Mouse (Mus musculus) adrenal gland, adult (tissue): ENCODE data around the gene Sema5a.
A peak's percentile ranks its signal among the peaks of the same experiment; 100 is the strongest.
"Not testable (repeated sequence)": the region's sequence is repeated elsewhere in the genome, so short reads cannot be mapped to it uniquely, and the experiment has no call there.

Experiments
- DNase-seq, 2 experiments: peaks; one replicate each; pipeline ENCODE4 v3.0.0; 2022 to 2023; ENCODE audit warnings: low spot score in 1 of 2; ENCODE audit not compliant: inconsistent age in 2 of 2

Gene Sema5a

GRCm38 (mm10) chr15:32244344-32244955, at the start of gene Sema5a:
TSS of gene Sema5a (plus strand) at chr15:32244810.
- DNase-seq, result peak; percentile 82 to 95

DNA sequence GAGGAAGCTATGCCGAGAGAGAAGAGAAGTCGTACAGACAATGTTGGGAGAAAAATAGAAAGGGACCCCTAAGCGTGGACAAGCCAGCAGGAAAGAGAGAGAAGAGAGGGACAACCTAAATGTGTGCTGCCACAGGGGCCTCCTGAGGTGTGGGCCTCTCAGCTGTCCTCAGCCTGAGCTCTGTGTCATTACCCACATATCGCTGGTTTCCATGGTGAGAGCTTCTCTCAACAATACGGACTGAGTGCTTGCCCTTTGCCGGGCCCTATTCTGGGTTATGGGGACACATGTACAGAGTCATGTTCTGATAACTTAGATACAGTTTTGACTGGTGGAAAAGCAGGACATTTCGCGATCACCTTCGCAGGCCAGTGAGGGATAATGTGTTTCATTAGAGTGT, 46.5 kb upstream of the Sema5a start:
- DNase-seq, result no peak

GRCm38 (mm10) chr15:32198561-32198960, 46.0 kb upstream of the Sema5a start:
- DNase-seq, result no peak

GRCm38 (mm10) chr15:32203242-32203641, 41.4 kb upstream of the Sema5a start:
- no peak for DNase-seq

GRCm38 (mm10) chr15:32204908-32205307, 39.7 kb upstream of the Sema5a start:
- no peak for DNase-seq

DNA sequence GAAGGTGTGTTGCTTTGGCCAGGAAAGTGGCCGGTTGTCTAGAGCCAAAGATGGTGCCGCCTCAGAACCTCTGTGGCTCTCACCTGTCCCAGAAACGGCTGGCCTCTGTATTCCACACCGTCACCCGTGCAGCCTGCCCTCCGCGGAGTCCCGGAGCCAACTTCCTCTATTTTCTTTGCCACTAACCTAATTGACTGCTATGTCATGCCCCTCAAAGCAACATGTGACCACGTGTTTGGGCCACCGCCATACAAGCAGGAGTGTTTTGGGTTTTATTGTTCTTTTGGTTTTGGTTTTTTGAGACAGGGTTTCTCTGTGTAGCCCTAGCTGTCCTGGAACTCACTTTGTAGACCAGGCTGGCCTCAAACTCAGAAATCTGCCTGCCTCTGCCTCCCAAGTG, 29.9 kb upstream of the Sema5a start:
- not testable (repeated sequence) for DNase-seq

- no peak for DNase-seq
Measured at GRCm38 (mm10) chr15:32223028-32223427, 21.6 kb upstream of the Sema5a start.

DNA sequence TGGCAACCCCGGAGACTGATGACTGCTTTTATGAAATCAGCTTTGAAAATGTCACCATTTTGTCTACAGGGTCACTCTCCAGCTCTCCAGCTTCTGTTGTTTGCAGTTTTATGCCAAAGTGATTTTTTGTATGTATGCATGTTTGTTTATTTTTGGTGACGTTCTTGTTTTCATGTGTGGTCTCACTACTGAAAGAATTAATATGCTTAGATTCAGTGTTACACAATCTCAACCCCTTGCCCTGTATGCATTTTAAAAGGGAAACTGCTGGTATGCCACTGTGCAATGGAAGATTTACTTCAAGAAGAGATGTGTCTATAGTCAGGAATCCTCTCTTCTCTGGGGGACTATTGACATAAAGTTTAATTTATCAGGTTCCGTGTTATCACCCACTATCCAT, 19.2 kb upstream of the Sema5a start:
- DNase-seq, result no peak

GRCm38 (mm10) chr15:32226381-32226780, 18.2 kb upstream of the Sema5a start:
- DNase-seq, result no peak

DNA sequence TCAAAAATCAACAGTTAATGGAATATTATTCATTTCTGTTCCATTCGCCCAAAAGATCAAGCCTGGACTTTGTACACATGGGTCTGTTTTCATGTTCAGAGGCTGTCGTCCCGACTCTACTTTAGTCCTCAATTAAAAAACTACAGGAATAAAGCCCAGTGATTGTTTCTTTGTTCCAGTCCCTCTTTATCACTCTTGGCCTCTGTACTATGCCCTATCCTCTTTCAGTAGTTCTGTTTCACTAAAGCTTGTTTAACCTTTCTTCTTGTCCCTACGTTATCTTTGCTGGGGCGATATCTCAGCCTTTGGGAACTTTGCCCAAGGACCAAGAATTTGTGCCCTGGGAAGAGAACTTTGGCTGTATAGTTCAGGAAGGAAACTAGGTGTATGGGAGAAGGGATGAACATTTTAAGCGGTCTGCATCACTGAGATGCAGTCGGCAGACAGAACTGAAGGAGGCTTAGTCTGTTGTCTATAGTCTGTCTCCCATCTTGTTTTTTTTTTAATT, 17.7 kb upstream of the Sema5a start:
- peak; percentile 31 to 63 for DNase-seq

GRCm38 (mm10) chr15:32230066-32230465, 14.5 kb upstream of the Sema5a start:
- no peak for DNase-seq

- DNase-seq, result no peak
Measured at GRCm38 (mm10) chr15:32232189-32232588, 12.4 kb upstream of the Sema5a start.

- DNase-seq, result peak; percentile 27 to 78
Measured at GRCm38 (mm10) chr15:32232666-32233141, 11.9 kb upstream of the Sema5a start.

GRCm38 (mm10) chr15:32233451-32233850, 11.2 kb upstream of the Sema5a start:
- no peak for DNase-seq

- DNase-seq, result no peak
Measured at GRCm38 (mm10) chr15:32239099-32239498, 5.5 kb upstream of the Sema5a start.

- DNase-seq, result no peak
Measured at GRCm38 (mm10) chr15:32240159-32240558, 4.5 kb upstream of the Sema5a start.

GRCm38 (mm10) chr15:32241666-32242065, 2.9 kb upstream of the Sema5a start:
- DNase-seq, result peak in 1 of 2 experiments; percentile 71

GRCm38 (mm10) chr15:32243096-32243785, 1.4 kb upstream of the Sema5a start:
- peak; percentile 50 to 74 for DNase-seq

DNA sequence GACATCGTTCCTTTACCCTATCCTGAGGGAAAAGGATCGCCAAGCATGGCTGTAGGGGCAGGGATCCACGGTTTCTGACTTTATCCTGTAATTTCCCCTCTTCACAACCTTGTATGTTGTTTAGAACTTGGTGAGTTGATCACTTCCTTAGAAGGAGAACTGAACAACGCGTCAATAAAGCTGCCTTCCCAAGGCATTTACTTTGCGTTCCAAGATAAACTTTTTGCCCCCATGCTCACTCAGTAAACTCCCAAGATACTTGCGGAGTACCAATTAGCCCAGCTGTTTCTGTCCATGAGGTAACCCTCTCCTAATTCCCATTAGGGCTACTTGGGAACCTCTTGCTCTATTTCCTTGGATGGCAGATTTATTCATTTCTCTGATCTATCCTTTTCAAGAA, 786 bp upstream of the Sema5a start:
- DNase-seq, result no peak

GRCm38 (mm10) chr15:32244956-32245836, 586 bp downstream of the Sema5a start:
- peak; percentile 46 to 86 for DNase-seq
